Mouse (Mus musculus): ENCODE results near the gene Syngr2. TPM values are rescaled to one million over a fixed set of nuclear protein-coding genes. Genes with fewer than 3 reads are reported as not detected.
"Not testable (repeated sequence)": the region's sequence is repeated elsewhere in the genome, so short reads cannot be mapped to it uniquely, and the experiment has no call there.

Gene Syngr2
- polyA plus RNA-seq, 1 experiment from 2014 or later = 24.4 TPM

GRCm38 (mm10) chr11:117800038-117800437, 9.4 kb upstream of the Syngr2 start:
- Histone ChIP-seq H3K27me3 (ENCODE audit: low read depth, poor library complexity, severe bottlenecking) (peaks cover 5% of the 10 kb centered on the region; the same call in 1 of the 2 replicates), H3K4me1 (peaks cover 33% of the 10 kb centered on the region), H3K27ac (no peak overlapping the region), H3K9me3 (replicated peaks) (no peaks in the 10 kb centered on the region), H3K36me3 (no peaks in the 10 kb centered on the region), H3K4me3 (no peak overlapping the region)
- no peak for DNase-seq (ENCODE audit: low spot score)
- whole genome bisulfite sequencing = 88% methylated on average over 7 of the region's 7 CpGs

GRCm38 (mm10) chr11:117801650-117802049, 7.8 kb upstream of the Syngr2 start:
- Histone ChIP-seq H3K4me3 (no peak overlapping the region), H3K36me3 (no peaks in the 10 kb centered on the region), H3K27ac (0 out of 2 replicates have a peak overlapping the region, but pooled peaks have one; percentile 5), H3K9me3 (replicated peaks) (no peaks in the 10 kb centered on the region), H3K27me3 (ENCODE audit: low read depth, poor library complexity, severe bottlenecking) (peaks cover 5% of the 10 kb centered on the region; the same call in 1 of the 2 replicates), H3K4me1 (peaks cover 33% of the 10 kb centered on the region)
- WGBS = 76% methylated on average over 7 of the region's 7 CpGs
- no peak for DNase-seq (ENCODE audit: low spot score)

DNA sequence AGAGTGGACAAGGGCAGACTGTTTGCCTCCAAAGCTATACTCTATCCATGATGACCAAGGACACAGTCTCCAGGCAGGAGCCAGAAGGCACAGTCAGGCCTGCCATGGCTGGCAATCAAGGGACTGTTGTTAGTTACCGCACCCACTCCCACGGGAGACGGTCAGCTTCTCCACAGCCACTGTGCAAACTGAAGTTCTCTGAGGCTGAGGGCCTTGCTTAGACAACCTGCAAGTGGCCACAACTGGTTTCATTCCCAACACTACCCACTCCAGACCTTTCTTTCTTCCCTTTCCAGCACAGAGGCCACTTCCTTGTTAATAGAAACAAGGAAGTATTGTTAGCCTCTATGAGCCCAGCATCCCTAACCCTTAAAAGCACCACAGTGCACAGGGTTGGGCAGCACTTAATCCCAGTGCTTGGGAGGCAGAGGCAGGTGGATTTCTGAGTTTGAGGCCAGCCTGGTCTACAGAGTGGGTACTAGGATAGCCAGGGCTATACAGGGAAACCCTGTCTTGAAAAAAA, 6.2 kb upstream of the Syngr2 start:
- WGBS = 94% methylated on average over 3 of the region's 3 CpGs
- Histone ChIP-seq H3K27me3 (ENCODE audit: low read depth, poor library complexity, severe bottlenecking) (no peaks in the 10 kb centered on the region), H3K4me3 (no peak overlapping the region), H3K27ac (0 out of 2 replicates have a peak overlapping the region, but pooled peaks have one; percentile 25), H3K36me3 (no peaks in the 10 kb centered on the region), H3K9me3 (replicated peaks) (no peaks in the 10 kb centered on the region), H3K4me1 (peaks cover 19% of the 10 kb centered on the region)
- DNase-seq (ENCODE audit: low spot score) = no peak

- H3K9me3 ChIP-seq (replicated peaks) = no peaks in the 10 kb centered on the region
- no peak overlapping the region for H3K27ac ChIP-seq
- no peak overlapping the region for H3K4me3 ChIP-seq
- H3K36me3 ChIP-seq = peaks cover 6% of the 10 kb centered on the region; the same call in 1 of the 2 replicates
- 95% methylated on average over 6 of the region's 6 CpGs for WGBS
- H3K27me3 ChIP-seq (ENCODE audit: low read depth, poor library complexity, severe bottlenecking) = no peaks in the 10 kb centered on the region
- H3K4me1 ChIP-seq = peaks cover 33% of the 10 kb centered on the region
- DNase-seq (ENCODE audit: low spot score) = no peak
These were observed 2.7 kb upstream of the Syngr2 start for GRCm38 (mm10) chr11:117806781-117807180.

GRCm38 (mm10) chr11:117810401-117811046, 1.1 kb downstream of the Syngr2 start:
- Histone ChIP-seq H3K27ac (peak overlapping the region; percentile 75), H3K9me3 (replicated peaks) (no peaks in the 10 kb centered on the region), H3K4me3 (peak overlapping the region; percentile 72), H3K27me3 (ENCODE audit: low read depth, poor library complexity, severe bottlenecking) (no peaks in the 10 kb centered on the region), H3K4me1 (peaks cover 27% of the 10 kb centered on the region), H3K36me3 (peaks cover 44% of the 10 kb centered on the region)
- WGBS = under 1% methylated on average over 21 of the region's 21 CpGs
- DNase-seq (ENCODE audit: low spot score) = peak; percentile 84

- Histone ChIP-seq H3K27me3 (ENCODE audit: low read depth, poor library complexity, severe bottlenecking) (no peaks in the 10 kb centered on the region), H3K4me3 (no peak overlapping the region), H3K4me1 (peaks cover 27% of the 10 kb centered on the region), H3K9me3 (replicated peaks) (no peaks in the 10 kb centered on the region), H3K27ac (no peak overlapping the region), H3K36me3 (peaks cover 77% of the 10 kb centered on the region)
- 83% methylated on average over 5 of the region's 5 CpGs for WGBS
- DNase-seq (ENCODE audit: low spot score) = no peak
These were observed 4.4 kb downstream of the Syngr2 start for GRCm38 (mm10) chr11:117813867-117814266.

GRCm38 (mm10) chr11:117814704-117815366, 5.4 kb downstream of the Syngr2 start:
- H3K27me3 ChIP-seq (ENCODE audit: low read depth, poor library complexity, severe bottlenecking) = no peaks in the 10 kb centered on the region
- peaks cover 87% of the 10 kb centered on the region for H3K36me3 ChIP-seq
- peaks cover 26% of the 10 kb centered on the region for H3K4me1 ChIP-seq
- no peak overlapping the region for H3K27ac ChIP-seq
- H3K4me3 ChIP-seq = no peak overlapping the region
- H3K9me3 ChIP-seq (replicated peaks) = no peaks in the 10 kb centered on the region
- DNase-seq (ENCODE audit: low spot score) = no peak
- 94% methylated on average over 6 of the region's 6 CpGs for WGBS

GRCm38 (mm10) chr11:117815850-117816249, 6.4 kb downstream of the Syngr2 start:
- H3K9me3 ChIP-seq (replicated peaks); H3K27me3 ChIP-seq (ENCODE audit: low read depth, poor library complexity, severe bottlenecking); H3K27ac ChIP-seq; DNase-seq (ENCODE audit: low spot score); H3K4me3 ChIP-seq: not testable (repeated sequence)
- peaks cover 97% of the 10 kb centered on the region for H3K36me3 ChIP-seq
- WGBS = 89% methylated on average over 9 of the region's 9 CpGs
- peaks cover 20% of the 10 kb centered on the region for H3K4me1 ChIP-seq

- peaks cover 100% of the 10 kb centered on the region for H3K36me3 ChIP-seq
- WGBS = 91% methylated on average over 13 of the region's 13 CpGs
- no peak overlapping the region for H3K27ac ChIP-seq
- no peaks in the 10 kb centered on the region for H3K9me3 ChIP-seq (replicated peaks)
- H3K4me1 ChIP-seq = peaks cover 13% of the 10 kb centered on the region
- H3K4me3 ChIP-seq = no peak overlapping the region
- no peak for DNase-seq (ENCODE audit: low spot score)
- H3K27me3 ChIP-seq (ENCODE audit: low read depth, poor library complexity, severe bottlenecking) = no peaks in the 10 kb centered on the region
These were observed 7.0 kb downstream of the Syngr2 start for GRCm38 (mm10) chr11:117816389-117816996.

- H3K4me1 ChIP-seq = peaks cover 31% of the 10 kb centered on the region
- H3K9me3 ChIP-seq (replicated peaks) = no peaks in the 10 kb centered on the region
- no peak overlapping the region for H3K4me3 ChIP-seq
- H3K36me3 ChIP-seq = peaks cover 100% of the 10 kb centered on the region
- no peak overlapping the region for H3K27ac ChIP-seq
- H3K27me3 ChIP-seq (ENCODE audit: low read depth, poor library complexity, severe bottlenecking) = no peaks in the 10 kb centered on the region
- no peak for DNase-seq (ENCODE audit: low spot score)
- 88% methylated on average over 8 of the region's 8 CpGs for WGBS
These were observed 9.6 kb downstream of the Syngr2 start for GRCm38 (mm10) chr11:117819095-117819494.

GRCm38 (mm10) chr11:117820173-117820572, 10.7 kb downstream of the Syngr2 start:
- H3K4me3 ChIP-seq = no peak overlapping the region
- no peak overlapping the region for H3K27ac ChIP-seq
- 93% methylated on average over 7 of the region's 7 CpGs for WGBS
- no peak for DNase-seq (ENCODE audit: low spot score)
- no peaks in the 10 kb centered on the region for H3K9me3 ChIP-seq (replicated peaks)
- H3K27me3 ChIP-seq (ENCODE audit: low read depth, poor library complexity, severe bottlenecking) = no peaks in the 10 kb centered on the region
- H3K36me3 ChIP-seq = peaks cover 92% of the 10 kb centered on the region
- peaks cover 41% of the 10 kb centered on the region for H3K4me1 ChIP-seq

DNA sequence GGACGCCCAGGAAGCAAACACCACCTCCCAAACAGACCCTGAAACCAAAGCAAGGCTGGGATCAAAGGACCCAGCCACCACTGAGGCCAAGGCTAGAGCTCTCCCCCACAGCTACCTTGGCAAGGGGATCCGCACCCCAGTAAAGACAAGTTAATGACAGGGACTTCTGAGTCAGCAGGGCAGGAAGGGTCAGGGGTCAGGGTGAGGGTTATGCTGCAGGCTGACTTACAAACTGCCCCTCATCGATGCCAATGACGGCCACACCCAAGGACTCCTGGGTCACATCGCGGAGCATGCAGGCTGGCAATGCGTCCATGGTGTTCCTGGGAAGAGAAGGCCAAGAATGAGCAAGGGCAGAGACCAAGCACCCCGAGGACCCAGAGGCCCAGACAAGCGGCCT, 12.4 kb downstream of the Syngr2 start:
- WGBS = 92% methylated on average over 9 of the region's 9 CpGs
- Histone ChIP-seq H3K36me3 (peaks cover 75% of the 10 kb centered on the region), H3K27ac (no peak overlapping the region), H3K27me3 (ENCODE audit: low read depth, poor library complexity, severe bottlenecking) (no peaks in the 10 kb centered on the region), H3K4me1 (peaks cover 56% of the 10 kb centered on the region), H3K4me3 (no peak overlapping the region), H3K9me3 (replicated peaks) (no peaks in the 10 kb centered on the region)
- DNase-seq (ENCODE audit: low spot score) = no peak

DNA sequence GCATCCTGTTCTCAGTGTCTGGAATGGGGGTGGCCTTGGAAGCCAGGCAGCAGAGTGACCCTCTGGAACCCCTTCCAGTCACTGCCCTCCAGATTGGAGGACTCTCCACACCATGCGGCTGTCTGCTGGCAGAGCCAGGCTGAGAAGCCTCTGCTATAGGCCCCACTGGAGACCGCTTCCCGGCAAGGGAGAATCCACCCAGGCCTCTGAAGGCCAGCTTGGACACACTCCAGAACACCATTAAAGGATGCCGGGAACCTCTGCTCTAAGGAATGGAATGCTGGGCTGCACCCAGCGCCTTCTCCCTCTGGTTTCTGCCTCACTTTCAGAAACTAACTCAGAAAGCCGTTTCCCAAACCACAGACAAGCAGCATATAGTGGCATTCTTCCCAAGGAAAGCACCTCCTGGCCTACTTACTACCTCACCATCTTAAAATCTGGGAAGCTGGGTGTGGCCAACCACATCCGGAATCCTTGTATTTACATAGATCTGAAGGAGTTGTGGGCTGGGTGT, 13.3 kb downstream of the Syngr2 start:
- Histone ChIP-seq H3K9me3 (replicated peaks) (no peaks in the 10 kb centered on the region), H3K27ac (no peak overlapping the region), H3K4me1 (peaks cover 65% of the 10 kb centered on the region), H3K27me3 (ENCODE audit: low read depth, poor library complexity, severe bottlenecking) (no peaks in the 10 kb centered on the region), H3K36me3 (peaks cover 66% of the 10 kb centered on the region), H3K4me3 (no peak overlapping the region)
- no peak for DNase-seq (ENCODE audit: low spot score)
- 89% methylated on average over 7 of the region's 7 CpGs for WGBS
